Mouse (Mus musculus): ENCODE measurements around the gene Phkg1. TPM values are rescaled to one million over a fixed set of nuclear protein-coding genes. Genes with fewer than 3 reads are reported as not detected.

Gene Phkg1
- polyA plus RNA-seq, 1 experiment from 2014 or later, result 1.00 TPM

DNA sequence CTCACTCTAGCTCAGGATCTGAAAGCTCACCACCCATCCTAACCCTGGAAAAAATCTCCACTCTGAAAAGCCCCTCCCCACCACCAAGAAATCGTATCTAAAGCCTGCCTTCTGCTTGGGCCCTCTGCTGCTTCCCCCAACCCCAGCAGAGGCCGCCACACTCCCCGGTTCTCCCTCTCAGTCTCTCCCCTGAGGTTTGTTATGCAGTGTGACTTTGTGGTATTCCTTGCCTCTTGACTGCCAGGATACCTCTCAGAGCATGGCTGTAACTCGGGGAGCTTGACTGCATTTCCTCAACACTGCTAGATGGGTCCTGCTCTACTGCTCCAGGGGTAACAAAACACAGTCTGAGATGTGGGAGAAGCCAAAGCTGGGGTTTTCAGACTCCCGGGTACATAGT is 43.2 kb downstream of the Phkg1 start:
- H3K36me3 ChIP-seq (ENCODE audit: control insufficient read depth, insufficient read depth, low read length), result peaks cover 48% of the 10 kb centered on the region
- ATAC-seq (ENCODE audit: insufficient number of reproducible peaks, insufficient read depth, low FRiP score, low read depth), result no peak
- no peak overlapping the region for H3K4me2 ChIP-seq (ENCODE audit: low read length)
- no peaks in the 10 kb centered on the region for H3K27me3 ChIP-seq (ENCODE audit: control insufficient read depth, insufficient read depth, low read length)
- H3K4me1 ChIP-seq (ENCODE audit: control insufficient read depth in 2 of 2, insufficient read depth in 2 of 2, low read length in 2 of 2), result no peaks in the 10 kb centered on the region
- H3K9ac ChIP-seq (ENCODE audit: low read length), result no peak overlapping the region
- H3K27ac ChIP-seq (replicated peaks in 1 of 2; ENCODE audit: control insufficient read depth in 1 of 2, insufficient read depth in 1 of 2, low read depth in 2 of 2, low read length in 2 of 2), result no peak overlapping the region
- no peak overlapping the region for H3K4me3 ChIP-seq (ENCODE audit: control insufficient read depth in 1 of 2, insufficient read depth in 1 of 2, low read depth in 1 of 2, low read length in 2 of 2)
- 29% methylated on average over 5 of the region's 5 CpGs for WGBS
- H3K9me3 ChIP-seq (ENCODE audit: control insufficient read depth, low read length), result no peaks in the 10 kb centered on the region

DNA sequence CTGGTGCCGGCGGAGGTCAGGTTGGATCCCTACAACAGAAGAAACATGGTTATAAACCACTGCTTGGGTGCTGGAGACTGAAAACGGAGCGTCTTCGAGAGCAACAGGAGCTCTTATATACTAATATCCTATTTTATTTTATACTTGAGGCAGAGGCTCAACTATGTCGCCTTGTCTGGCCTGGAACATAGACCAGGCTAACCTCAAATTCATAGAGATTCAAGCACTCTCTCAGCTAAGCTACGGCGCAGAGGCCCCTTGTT is 50.9 kb downstream of the Phkg1 start:
- Histone ChIP-seq H3K4me1 (ENCODE audit: control insufficient read depth in 2 of 2, insufficient read depth in 2 of 2, low read length in 2 of 2) (peaks cover 0 to 13% of the 10 kb centered on the region in 2 experiments; a peak in 2 of 4 replicates), H3K4me2 (ENCODE audit: low read length) (peak overlapping the region; percentile 84), H3K27ac (replicated peaks in 1 of 2; ENCODE audit: control insufficient read depth in 1 of 2, insufficient read depth in 1 of 2, low read depth in 2 of 2, low read length in 2 of 2) (no peak overlapping the region), H3K4me3 (ENCODE audit: control insufficient read depth in 1 of 2, insufficient read depth in 1 of 2, low read depth in 1 of 2, low read length in 2 of 2) (peak overlapping the region; percentile 59 to 78), H3K9me3 (ENCODE audit: control insufficient read depth, low read length) (no peaks in the 10 kb centered on the region), H3K9ac (ENCODE audit: low read length) (peak overlapping the region; percentile 87), H3K36me3 (ENCODE audit: control insufficient read depth, insufficient read depth, low read length) (peaks cover 32% of the 10 kb centered on the region), H3K27me3 (ENCODE audit: control insufficient read depth, insufficient read depth, low read length) (no peaks in the 10 kb centered on the region)
- ATAC-seq (ENCODE audit: insufficient number of reproducible peaks, insufficient read depth, low FRiP score, low read depth), result no peak
- 47% methylated on average over 8 of the region's 8 CpGs for WGBS

DNA sequence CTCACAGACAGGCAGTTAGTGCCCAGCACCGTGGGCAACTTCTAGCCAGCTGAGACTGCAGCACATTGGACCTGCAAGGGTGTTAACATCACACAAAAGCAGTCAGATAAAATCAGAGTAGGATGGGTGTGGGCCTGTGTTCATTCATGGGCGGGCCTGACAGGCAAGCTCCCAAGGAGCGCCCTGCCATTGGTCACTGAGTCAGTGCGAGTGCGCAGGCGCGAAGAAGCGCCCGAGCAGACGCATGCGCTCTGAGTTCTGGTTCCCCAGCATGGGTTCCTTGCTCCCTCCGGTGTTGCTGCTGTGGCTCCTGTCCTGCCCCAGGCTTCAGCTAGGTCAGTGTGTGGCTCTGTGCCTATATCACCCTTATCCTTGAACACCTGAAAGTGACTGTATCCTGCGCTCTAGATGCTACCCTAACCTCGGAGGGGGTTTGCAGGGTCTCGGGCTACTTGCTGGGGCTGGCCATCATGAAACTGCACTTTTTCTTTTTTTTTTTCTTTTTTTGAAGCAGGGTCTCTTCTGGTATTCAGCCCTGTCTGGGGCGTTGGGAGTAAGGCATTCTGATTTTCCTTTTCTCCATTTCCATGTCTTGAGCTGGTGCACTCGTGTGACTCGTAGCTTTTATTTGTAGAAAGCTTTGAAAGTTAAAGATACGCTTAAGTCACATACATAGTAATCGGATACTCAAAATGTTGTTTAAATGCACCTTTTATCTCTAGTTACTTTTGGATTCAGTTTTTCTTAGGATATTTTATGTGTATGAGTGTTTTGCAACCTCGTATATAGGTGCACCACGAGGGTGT is 51.4 kb downstream of the Phkg1 start, which contains the start of gene Sumf2:
TSS of gene Sumf2 (plus strand) at position 235 of the 806 bp plus-strand sequence.
- H3K36me3 ChIP-seq (ENCODE audit: control insufficient read depth, insufficient read depth, low read length), result peaks cover 32% of the 10 kb centered on the region
- peak within 1 kb of the TSS; percentile 87 for H3K9ac ChIP-seq (ENCODE audit: low read length)
- H3K27ac ChIP-seq (replicated peaks in 1 of 2; ENCODE audit: control insufficient read depth in 1 of 2, insufficient read depth in 1 of 2, low read depth in 2 of 2, low read length in 2 of 2), result peak within 1 kb of the TSS; percentile 23 to 61
- H3K4me1 ChIP-seq (ENCODE audit: control insufficient read depth in 2 of 2, insufficient read depth in 2 of 2, low read length in 2 of 2), result peaks cover 0 to 13% of the 10 kb centered on the region in 2 experiments; a peak in 2 of 4 replicates
- H3K27me3 ChIP-seq (ENCODE audit: control insufficient read depth, insufficient read depth, low read length), result no peaks in the 10 kb centered on the region
- H3K4me2 ChIP-seq (ENCODE audit: low read length), result peak within 1 kb of the TSS; percentile 84
- no peaks in the 10 kb centered on the region for H3K9me3 ChIP-seq (ENCODE audit: control insufficient read depth, low read length)
- WGBS, result 9% methylated on average over 22 of the region's 22 CpGs
- peak within 1 kb of the TSS; percentile 59 to 78 for H3K4me3 ChIP-seq (ENCODE audit: control insufficient read depth in 1 of 2, insufficient read depth in 1 of 2, low read depth in 1 of 2, low read length in 2 of 2)
- peak; percentile 96 for ATAC-seq (ENCODE audit: insufficient number of reproducible peaks, insufficient read depth, low FRiP score, low read depth)

DNA sequence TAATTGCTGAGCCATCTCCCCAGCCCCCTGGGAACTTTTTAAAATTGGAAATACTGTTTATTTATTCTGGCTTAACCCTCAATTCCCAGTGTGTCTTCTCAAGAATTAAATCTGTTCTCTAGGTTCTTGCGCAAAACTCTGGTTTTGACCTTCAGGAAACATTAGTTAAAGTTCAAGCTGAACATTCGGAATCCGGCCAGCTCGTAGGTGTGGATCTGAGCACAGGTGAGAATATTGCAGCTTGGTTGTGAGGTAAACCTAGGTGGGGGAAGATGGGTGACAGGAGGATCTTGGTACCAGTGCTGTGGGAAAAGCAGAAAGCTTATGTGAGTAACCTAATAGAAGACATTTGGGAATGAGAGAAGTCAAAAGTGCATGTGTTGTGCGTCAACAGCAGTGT is 53.5 kb downstream of the Phkg1 start:
- no peak overlapping the region for H3K4me2 ChIP-seq (ENCODE audit: low read length)

More for the DNA sequence above, 53.5 kb downstream of the Phkg1 start:
- H3K36me3 ChIP-seq (ENCODE audit: control insufficient read depth, insufficient read depth, low read length), result peaks cover 25% of the 10 kb centered on the region
- no peak for ATAC-seq (ENCODE audit: insufficient number of reproducible peaks, insufficient read depth, low FRiP score, low read depth)
- H3K9ac ChIP-seq (ENCODE audit: low read length), result no peak overlapping the region
- WGBS, result 96% methylated on average over 5 of the region's 5 CpGs
- no peaks in the 10 kb centered on the region for H3K9me3 ChIP-seq (ENCODE audit: control insufficient read depth, low read length)
- no peaks in the 10 kb centered on the region for H3K27me3 ChIP-seq (ENCODE audit: control insufficient read depth, insufficient read depth, low read length)
- peaks cover 0 to 13% of the 10 kb centered on the region in 2 experiments; a peak in 2 of 4 replicates for H3K4me1 ChIP-seq (ENCODE audit: control insufficient read depth in 2 of 2, insufficient read depth in 2 of 2, low read length in 2 of 2)
- H3K27ac ChIP-seq (replicated peaks in 1 of 2; ENCODE audit: control insufficient read depth in 1 of 2, insufficient read depth in 1 of 2, low read depth in 2 of 2, low read length in 2 of 2), result no peak overlapping the region
- H3K4me3 ChIP-seq (ENCODE audit: control insufficient read depth in 1 of 2, insufficient read depth in 1 of 2, low read depth in 1 of 2, low read length in 2 of 2), result no peak overlapping the region

Other genes with a start within 250 kb of the Phkg1 start
- gene Zfp11, start 228.4 kb downstream of the Phkg1 start, polyA plus RNA-seq (2014; fragmentation: Nextera tagmentation; extraction: Ambion mirVana), result 3.9 and 4.6 TPM in 2 replicates
- not detected in 2 replicates for gene Sept14, start 190.0 kb downstream of the Phkg1 start, polyA plus RNA-seq (2014; fragmentation: Nextera tagmentation; extraction: Ambion mirVana)
- gene Mrps17, start 183.1 kb downstream of the Phkg1 start, polyA plus RNA-seq (2014; fragmentation: Nextera tagmentation; extraction: Ambion mirVana), result 171 and 176 TPM in 2 replicates
- 363 and 384 TPM in 2 replicates for gene Nipsnap2, start 173.5 kb downstream of the Phkg1 start, polyA plus RNA-seq (2014; fragmentation: Nextera tagmentation; extraction: Ambion mirVana)
- gene Psph, start 111.1 kb downstream of the Phkg1 start, polyA plus RNA-seq (2014; fragmentation: Nextera tagmentation; extraction: Ambion mirVana), result 28.8 and 29.7 TPM in 2 replicates
- gene Sumf2, start 51.6 kb downstream of the Phkg1 start, polyA plus RNA-seq (2014; fragmentation: Nextera tagmentation; extraction: Ambion mirVana), result 26.2 and 26.8 TPM in 2 replicates
- 1,002 and 1,067 TPM in 2 replicates for gene Chchd2, start 11.1 kb downstream of the Phkg1 start, polyA plus RNA-seq (2014; fragmentation: Nextera tagmentation; extraction: Ambion mirVana)
- 3.2 and 3.4 TPM in 2 replicates for gene Zbed5, start 2.8 kb downstream of the Phkg1 start, polyA plus RNA-seq (2014; fragmentation: Nextera tagmentation; extraction: Ambion mirVana)
- 2.9 and 3.8 TPM in 2 replicates for gene Nupr1l, start 10.0 kb upstream of the Phkg1 start, polyA plus RNA-seq (2014; fragmentation: Nextera tagmentation; extraction: Ambion mirVana)
- 13.1 and 14.5 TPM in 2 replicates for gene Vkorc1l1, start 43.4 kb upstream of the Phkg1 start, polyA plus RNA-seq (2014; fragmentation: Nextera tagmentation; extraction: Ambion mirVana)
- 49.2 and 54.2 TPM in 2 replicates for gene Gusb, start 104.5 kb upstream of the Phkg1 start, polyA plus RNA-seq (2014; fragmentation: Nextera tagmentation; extraction: Ambion mirVana)
- gene Asl, start 130.7 kb upstream of the Phkg1 start, polyA plus RNA-seq (2014; fragmentation: Nextera tagmentation; extraction: Ambion mirVana), result 16.4 and 19.3 TPM in 2 replicates
- 15.1 and 16.3 TPM in 2 replicates for gene Crcp, start 130.7 kb upstream of the Phkg1 start, polyA plus RNA-seq (2014; fragmentation: Nextera tagmentation; extraction: Ambion mirVana)
- 23.0 and 24.5 TPM in 2 replicates for gene Tpst1, start 174.8 kb upstream of the Phkg1 start, polyA plus RNA-seq (2014; fragmentation: Nextera tagmentation; extraction: Ambion mirVana)
- gene Kctd7, start 246.3 kb upstream of the Phkg1 start, polyA plus RNA-seq (2014; fragmentation: Nextera tagmentation; extraction: Ambion mirVana), result 4.8 TPM in 2 replicates

Measured in heart, embryonic 14.5 days (tissue).